Mouse (Mus musculus): ENCODE measurements around the gene Mtus2. TPM values are rescaled to one million over a fixed set of nuclear protein-coding genes. Genes with fewer than 3 reads are reported as not detected.

Mtus2 gene
- total and polyA plus RNA-seq, 3 experiments = 0.03 to 0.13 TPM; not detected in 1

- H3K4me3 ChIP-seq (replicated peaks in 1 of 3; ENCODE audit: low read depth in 2 of 3, low read length in 2 of 3, poor library complexity in 1 of 3) = no peak overlapping the region
- H3K4me2 ChIP-seq (ENCODE audit: insufficient read depth, low read depth, poor library complexity, severe bottlenecking) = no peak overlapping the region
- H3K79me2 ChIP-seq (replicated peaks; ENCODE audit: control insufficient read depth, extremely low read depth, insufficient read depth, poor library complexity, severe bottlenecking) = no peaks in the 10 kb centered on the region
- H3K9ac ChIP-seq (ENCODE audit: insufficient read depth, low read depth) = no peak overlapping the region
- dilution Hi-C loops (cut with MboI; ENCODE audit: extremely low pct_ligation_motif_present, extremely low pct_unique_long_range_greater_than_20kb, low sequenced_read_pairs) = no loop called here
- peaks cover 28% of the 10 kb centered on the region for H3K9me3 ChIP-seq (replicated peaks; ENCODE audit: low read length)
- no peak overlapping the region for H3K27ac ChIP-seq (ENCODE audit: insufficient read depth, low read depth)
- H3K27me3 ChIP-seq (replicated peaks) = no peaks in the 10 kb centered on the region
- H3K36me3 ChIP-seq (replicated peaks in 1 of 2; ENCODE audit: control insufficient read depth in 1 of 2, insufficient read depth in 1 of 2, low read length in 1 of 2) = no peaks in the 10 kb centered on the region
- no peak for TF ChIP-seq NELFE (IDR thresholded peaks at IDR 0.05; ENCODE audit: low read depth, low read length)
- no peak for TF ChIP-seq TCF12 (IDR thresholded peaks at IDR 0.05; ENCODE audit: low read depth, low read length)
- no peak for TF ChIP-seq GABPA (IDR thresholded peaks at IDR 0.05; ENCODE audit: insufficient replicate concordance, low read depth, low read length)
- H3K4me1 ChIP-seq (ENCODE audit: control insufficient read depth in 1 of 2, insufficient read depth in 2 of 2) = no peaks in the 10 kb centered on the region
- in situ Hi-C loops (cut with MboI; ENCODE audit: low pct_ligation_motif_present, low pct_unique_long_range_greater_than_20kb, low sequenced_read_pairs) = no loop called here
- DNase-seq (ENCODE audit: extremely low read depth) = no peak
These were observed 195.7 kb downstream of the Mtus2 start for GRCm38 (mm10) chr5:148152600-148153402.

GRCm38 (mm10) chr5:148153403-148153713 lies 196.2 kb downstream of the Mtus2 start:
- Histone ChIP-seq H3K4me3 (replicated peaks in 1 of 3; ENCODE audit: low read depth in 2 of 3, low read length in 2 of 3, poor library complexity in 1 of 3) (no peak overlapping the region), H3K4me1 (ENCODE audit: control insufficient read depth in 1 of 2, insufficient read depth in 2 of 2) (no peaks in the 10 kb centered on the region), H3K79me2 (replicated peaks; ENCODE audit: control insufficient read depth, extremely low read depth, insufficient read depth, poor library complexity, severe bottlenecking) (no peaks in the 10 kb centered on the region), H3K9me3 (replicated peaks; ENCODE audit: low read length) (peaks cover 28% of the 10 kb centered on the region), H3K27me3 (replicated peaks) (no peaks in the 10 kb centered on the region), H3K36me3 (replicated peaks in 1 of 2; ENCODE audit: control insufficient read depth in 1 of 2, insufficient read depth in 1 of 2, low read length in 1 of 2) (no peaks in the 10 kb centered on the region), H3K4me2 (ENCODE audit: insufficient read depth, low read depth, poor library complexity, severe bottlenecking) (no peak overlapping the region), H3K9ac (ENCODE audit: insufficient read depth, low read depth) (no peak overlapping the region), H3K27ac (ENCODE audit: insufficient read depth, low read depth) (no peak overlapping the region)
- DNase-seq (ENCODE audit: extremely low read depth) = no peak
- dilution Hi-C loops (cut with MboI; ENCODE audit: extremely low pct_ligation_motif_present, extremely low pct_unique_long_range_greater_than_20kb, low sequenced_read_pairs) = no loop called here
- no peak for TF ChIP-seq USF1 (IDR thresholded peaks at IDR 0.05; ENCODE audit: low read depth, low read length)
- TF ChIP-seq KAT2A (IDR thresholded peaks at IDR 0.05; ENCODE audit: insufficient replicate concordance, low read length) = no peak
- no peak for TF ChIP-seq ETS1 (conservative IDR thresholded peaks at IDR 0.05; ENCODE audit: low read depth, low read length)
- TF ChIP-seq JUN (IDR thresholded peaks at IDR 0.05; ENCODE audit: insufficient read depth, low read depth, low read length) = no peak
- no peak for TF ChIP-seq ZMIZ1 (IDR thresholded peaks at IDR 0.05; ENCODE audit: low read depth, low read length)
- TF ChIP-seq CHD1 (IDR thresholded peaks at IDR 0.05; ENCODE audit: low read depth, low read length) = no peak
- no peak for TF ChIP-seq MAFK (IDR thresholded peaks at IDR 0.05; ENCODE audit: insufficient replicate concordance, low read length)
- TF ChIP-seq EP300 (IDR thresholded peaks at IDR 0.05; ENCODE audit: low read length) = no peak
- no peak for TF ChIP-seq E2F4 (IDR thresholded peaks at IDR 0.05; ENCODE audit: insufficient replicate concordance, low read depth, low read length)
- TF ChIP-seq SIN3A (IDR thresholded peaks at IDR 0.05; ENCODE audit: low read length) = no peak
- no peak for TF ChIP-seq HCFC1 (IDR thresholded peaks at IDR 0.05; ENCODE audit: low read depth, low read length)
- TF ChIP-seq POLR2AphosphoS2 (IDR thresholded peaks at IDR 0.05; ENCODE audit: low read depth, low read length) = no peak
- TF ChIP-seq NELFE (IDR thresholded peaks at IDR 0.05; ENCODE audit: low read depth, low read length) = no peak
- TF ChIP-seq RCOR1 (conservative IDR thresholded peaks at IDR 0.05; ENCODE audit: low read depth, low read length) = no peak
- no peak for TF ChIP-seq TCF12 (IDR thresholded peaks at IDR 0.05; ENCODE audit: low read depth, low read length)
- TF ChIP-seq NRF1 (IDR thresholded peaks at IDR 0.05; ENCODE audit: low read depth, low read length) = no peak
- in situ Hi-C loops (cut with MboI; ENCODE audit: low pct_ligation_motif_present, low pct_unique_long_range_greater_than_20kb, low sequenced_read_pairs) = no loop called here

All from CH12.LX (cell line).